Mouse (Mus musculus): ENCODE data around the gene Gm20219.

Gene Gm20219

DNA sequence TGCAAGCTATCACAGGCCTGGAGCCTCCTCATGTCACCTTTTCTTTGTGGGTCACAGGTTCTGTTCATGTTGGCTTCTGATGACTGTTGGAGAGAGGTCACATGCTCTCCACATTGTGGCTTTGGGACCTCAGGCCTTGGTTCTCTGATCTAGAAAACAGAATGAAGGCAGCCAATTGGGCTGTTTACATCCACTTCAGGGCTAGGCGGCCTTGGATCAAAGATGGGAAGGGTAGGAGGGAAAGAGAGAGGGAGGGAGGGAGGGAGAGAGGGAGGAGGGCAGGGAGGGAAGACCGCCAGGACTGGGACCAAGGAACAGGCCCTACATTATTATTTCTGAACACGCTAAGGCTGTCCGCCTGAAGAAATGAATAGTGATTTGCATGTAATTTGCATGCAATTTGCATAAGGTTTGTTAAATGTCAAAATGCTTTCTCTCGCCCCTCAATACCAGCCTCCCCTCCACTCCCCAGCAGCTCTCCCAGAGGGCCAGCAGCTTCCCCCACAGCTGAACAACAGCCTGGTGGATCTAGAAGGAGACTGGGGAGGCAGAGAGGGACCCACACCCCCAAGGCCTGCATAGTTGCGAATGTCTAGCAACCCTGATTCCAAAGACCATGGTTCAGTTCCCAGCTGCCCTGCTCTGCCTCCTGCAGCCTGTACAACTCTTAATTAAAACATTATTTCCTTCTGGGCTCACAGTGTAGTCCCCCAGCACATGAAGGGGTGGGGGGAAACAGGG lies 2.2 kb downstream of the Gm20219 start:
- 44% methylated on average over 6 of the region's 6 CpGs for WGBS

DNA sequence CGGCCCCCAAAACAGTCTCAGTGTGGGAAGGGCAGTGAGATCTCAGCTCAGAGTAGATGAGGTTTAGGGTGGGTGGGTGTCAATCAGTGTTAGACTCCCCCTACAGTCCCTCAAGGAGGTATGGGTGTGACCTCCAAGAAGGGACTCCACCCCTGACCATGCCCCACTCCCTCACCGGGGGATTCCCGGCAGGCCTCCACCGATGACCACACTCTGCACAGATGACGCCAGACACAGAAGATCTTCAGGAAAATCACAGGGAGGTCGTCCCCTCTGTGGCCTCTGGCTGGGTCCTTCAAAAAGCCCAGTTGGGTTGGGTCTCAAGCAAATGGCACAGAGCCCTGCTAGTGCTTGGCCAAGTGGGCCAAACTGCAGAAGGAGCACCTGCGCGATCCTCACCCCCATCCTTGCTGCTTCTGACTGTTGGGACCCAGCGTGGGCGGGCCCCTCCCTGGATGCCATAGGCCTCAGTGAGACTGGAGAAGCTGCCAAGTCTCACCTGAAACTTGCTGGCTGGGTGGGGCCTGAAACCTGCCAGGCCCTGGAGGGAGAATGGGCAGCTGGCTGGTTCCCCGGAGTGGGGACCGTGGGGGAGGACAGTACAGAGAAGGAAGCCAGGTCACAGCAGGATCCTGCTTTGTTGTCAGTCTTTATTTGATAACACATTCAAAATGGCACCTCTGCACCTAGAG lies 3.3 kb downstream of the Gm20219 start:
- WGBS = 73% methylated on average over 12 of the region's 12 CpGs

DNA sequence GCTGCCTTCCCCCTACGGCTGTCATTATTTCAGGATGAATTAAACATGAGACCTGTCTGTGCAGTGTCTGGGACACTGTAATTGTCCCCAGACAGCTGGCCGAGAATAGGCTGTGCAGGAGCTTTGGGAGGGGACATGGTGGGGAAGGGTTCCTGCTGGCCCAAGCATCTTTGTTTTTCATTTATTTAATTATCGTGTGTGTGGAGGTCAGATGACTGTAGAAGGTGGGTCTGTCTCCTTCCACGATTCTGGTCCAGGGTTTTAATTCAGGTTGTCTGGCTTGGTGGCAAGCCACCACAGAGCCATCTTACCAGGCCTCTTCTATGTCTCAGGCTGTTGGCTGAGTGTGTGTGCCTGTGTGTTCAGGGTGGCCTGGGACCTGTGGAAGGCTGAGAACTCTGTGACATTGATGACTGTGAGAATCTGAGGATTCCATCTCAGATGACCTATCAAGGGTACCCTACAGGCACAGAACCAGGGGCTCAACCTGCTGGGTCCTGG lies 5.5 kb downstream of the Gm20219 start:
- 61% methylated on average over 4 of the region's 4 CpGs for WGBS

DNA sequence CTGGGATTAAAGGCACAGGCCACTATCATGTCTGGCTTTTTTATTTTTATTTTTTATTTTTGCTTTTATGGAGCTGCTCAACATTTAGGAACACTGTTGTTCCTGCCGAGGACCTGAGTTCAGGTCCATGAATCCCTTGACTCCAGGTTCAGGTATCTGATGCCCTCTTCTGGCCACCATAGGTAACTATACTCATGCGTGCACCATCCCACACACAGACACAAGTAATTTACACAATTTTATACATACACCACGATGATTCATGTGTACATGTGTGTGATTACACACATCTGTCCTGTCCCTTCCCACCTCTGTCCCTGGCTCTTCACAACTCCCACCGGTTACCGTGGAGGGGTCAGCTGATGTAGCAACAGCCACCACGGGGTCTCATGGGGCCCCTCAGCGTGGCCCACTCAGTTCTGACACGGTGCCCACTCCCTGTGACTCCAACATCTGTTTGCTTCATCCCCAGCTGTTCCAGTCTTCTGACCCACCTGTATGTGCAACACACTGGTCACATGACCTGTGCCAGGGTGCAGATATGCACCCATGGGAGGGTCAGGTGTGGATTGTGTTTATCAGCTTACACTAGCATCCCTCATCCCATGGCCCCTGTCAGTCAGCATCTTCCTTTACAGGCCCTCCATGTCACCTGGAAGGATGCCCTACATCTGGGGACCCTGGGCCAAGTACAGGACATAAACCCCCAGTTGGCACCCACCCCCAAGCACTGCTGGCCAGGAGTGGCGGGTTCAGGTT lies 6.2 kb downstream of the Gm20219 start:
- 78% methylated on average over 9 of the region's 9 CpGs for WGBS

DNA sequence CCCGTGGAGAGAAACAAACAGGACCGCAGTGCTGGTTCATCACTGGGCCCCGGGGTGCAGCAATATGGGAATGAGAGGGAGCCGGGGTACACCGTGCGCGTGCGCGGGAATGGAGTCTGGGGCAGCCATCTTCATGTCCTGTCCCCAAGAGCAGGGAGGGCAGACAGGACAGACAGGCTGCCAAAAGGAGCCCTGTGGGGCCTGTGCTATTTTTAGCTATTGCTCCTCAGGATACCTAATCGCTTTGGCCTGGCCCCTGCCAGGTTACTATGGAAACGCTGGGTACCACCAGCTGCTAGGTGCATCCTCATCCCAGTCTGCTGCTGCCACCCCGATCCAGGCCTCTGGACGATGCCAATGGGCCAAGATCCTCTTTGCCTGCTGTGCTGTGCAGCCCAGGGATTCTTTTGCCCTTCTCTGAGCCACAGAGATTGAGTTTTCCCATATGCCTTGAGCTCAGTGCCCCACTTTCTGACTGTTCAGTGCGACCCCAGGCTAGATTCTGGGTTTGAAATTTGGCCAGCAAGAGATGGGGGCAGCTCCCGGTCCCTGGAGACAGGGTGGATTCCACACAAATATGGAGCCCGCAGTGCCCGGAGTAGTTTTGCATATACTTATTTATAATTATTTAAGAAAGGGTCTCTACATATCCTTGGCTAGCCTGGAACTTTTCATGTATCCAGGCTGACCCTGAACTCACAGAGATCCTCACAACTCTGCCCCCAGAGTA lies 6.9 kb downstream of the Gm20219 start:
- WGBS = 62% methylated on average over 17 of the region's 17 CpGs

DNA sequence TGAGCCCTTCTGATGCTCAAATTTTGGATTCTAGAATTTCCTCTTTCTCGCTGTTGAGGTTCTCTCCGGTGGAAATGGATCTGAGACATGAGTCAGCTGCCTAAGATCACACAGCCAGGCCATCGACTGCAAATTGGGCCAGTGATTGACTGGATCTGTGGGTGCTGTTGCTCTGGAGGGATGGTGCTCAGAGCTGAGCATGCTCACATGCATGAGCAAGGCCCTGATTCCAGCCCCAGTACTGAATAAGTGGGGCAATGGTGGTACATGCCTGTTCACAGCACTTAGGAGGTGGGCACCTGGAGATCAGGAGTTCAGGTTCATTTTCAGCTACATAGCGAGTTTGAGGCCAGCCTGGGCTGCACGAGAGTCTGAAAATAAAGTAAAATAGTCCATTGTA lies 7.6 kb downstream of the Gm20219 start:
- WGBS = 80% methylated on average over 5 of the region's 5 CpGs

DNA sequence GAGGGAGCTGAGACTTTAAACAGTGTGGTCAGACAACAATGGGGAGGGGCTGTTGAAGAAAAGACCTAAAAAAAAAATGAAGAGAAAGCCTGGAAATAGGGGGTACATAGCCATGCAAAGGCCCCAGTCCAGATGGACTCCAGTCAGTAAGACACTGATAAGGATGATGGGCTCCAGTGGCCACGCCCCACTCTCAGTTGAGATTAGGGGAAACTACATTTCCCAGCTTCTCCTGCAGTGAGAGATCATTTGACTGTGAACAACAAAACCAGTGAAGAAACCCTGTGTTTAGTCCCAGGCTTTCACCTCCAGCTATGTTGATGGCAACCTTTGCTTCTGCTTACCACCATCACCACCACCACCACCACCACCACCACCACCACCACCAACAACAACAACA lies 8.2 kb downstream of the Gm20219 start:
- WGBS = 94% methylated on average over 1 of the region's 1 CpGs

DNA sequence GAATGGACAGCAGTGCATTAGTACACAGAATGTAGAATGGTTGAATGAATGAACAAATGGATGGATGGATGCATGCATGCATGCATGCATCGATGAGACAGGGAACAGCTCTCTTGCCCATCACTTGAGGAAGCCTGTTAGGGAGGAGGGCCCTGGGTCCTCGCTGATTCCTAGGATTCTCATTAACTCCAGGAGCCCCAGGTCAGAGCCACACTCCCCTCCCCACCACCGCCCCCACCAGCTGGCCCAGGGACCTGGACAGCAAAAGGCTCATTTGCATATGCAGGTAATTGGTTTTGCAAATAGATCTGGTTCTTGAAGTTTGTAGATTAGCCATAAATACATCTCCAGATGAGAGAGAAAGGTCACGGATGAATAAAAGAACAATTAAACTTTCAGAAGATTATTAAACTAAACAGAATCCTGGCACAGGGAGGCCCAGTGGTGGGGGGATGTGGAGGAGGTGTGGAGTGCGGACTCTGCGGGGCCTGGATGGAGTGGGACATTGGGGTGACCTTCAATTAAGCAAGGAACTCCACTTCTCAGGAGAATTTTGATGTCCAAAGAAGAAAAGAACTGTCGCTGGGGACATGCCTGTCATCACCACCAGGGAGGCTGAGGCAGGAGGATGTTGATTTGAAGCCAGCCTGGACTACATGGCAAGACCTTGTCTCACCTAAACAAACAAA lies 9.3 kb downstream of the Gm20219 start:
- WGBS = 95% methylated on average over 7 of the region's 7 CpGs

DNA sequence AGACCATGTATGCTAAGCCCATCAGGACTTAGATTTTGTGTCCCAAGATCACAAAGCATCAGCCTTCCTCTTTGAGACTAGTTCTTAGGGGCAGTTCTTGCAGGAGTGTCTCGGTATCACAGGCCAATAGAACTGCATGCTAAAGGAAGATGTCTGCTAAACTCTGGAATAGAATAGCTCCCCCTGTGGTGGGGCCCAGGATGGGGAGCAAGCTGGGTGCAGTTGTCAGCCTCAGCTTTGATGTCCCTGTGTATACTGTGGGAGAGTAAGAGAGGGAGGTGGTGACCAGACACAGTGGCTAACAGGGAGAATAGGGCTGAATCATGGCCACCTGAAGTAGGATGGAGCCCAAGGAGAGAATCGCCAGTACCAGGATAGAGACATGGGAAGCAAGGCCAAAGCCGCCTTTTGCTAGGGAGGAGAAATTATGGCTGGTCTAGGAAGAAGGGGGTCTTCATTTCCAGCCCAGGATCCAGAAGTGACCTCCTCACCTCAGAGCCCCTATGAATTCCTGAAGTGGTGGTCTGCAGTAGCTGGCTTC lies 10.4 kb downstream of the Gm20219 start:
- WGBS = 94% methylated on average over 3 of the region's 3 CpGs

DNA sequence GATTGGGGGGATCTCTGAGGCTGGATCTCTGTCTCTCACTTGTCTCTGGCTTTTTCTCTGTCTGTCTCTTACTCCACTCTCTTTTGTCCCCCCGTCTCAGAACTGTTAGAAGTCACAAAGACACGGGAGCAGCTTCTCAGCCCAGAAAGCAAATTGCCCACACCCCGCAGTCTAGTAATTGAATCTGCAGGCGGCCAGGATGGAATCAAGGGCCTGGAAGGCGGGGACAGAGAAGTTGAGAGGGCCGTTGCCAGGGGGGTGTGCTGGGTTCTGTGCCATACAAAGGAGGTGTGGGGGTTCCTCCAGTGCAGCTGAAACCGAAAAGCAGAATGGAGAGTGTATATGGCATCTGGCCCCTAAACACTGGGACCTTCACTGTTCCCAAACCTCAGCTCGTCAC lies 11.5 kb downstream of the Gm20219 start:
- WGBS = 46% methylated on average over 8 of the region's 8 CpGs

DNA sequence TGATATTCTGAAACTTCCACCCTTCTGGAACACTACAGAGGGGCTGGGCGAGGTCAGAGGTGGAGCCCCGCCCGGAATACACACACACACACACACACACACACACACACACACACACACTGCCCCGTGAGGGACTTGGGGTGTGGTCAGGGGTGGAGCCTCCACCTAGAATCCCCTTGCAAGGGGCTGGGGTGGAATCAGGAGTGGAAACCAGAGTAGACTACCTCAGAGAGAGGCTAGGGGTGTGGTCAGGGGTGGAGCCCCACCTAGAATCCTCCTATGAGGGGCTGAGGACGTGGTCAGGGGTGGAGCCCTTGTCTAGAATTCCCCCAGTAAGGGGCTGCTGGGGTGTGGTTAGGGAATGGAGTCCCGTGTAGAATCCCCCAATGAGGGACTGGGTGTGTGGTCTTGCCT lies 13.6 kb downstream of the Gm20219 start:
- 68% methylated on average over 6 of the region's 6 CpGs for WGBS

DNA sequence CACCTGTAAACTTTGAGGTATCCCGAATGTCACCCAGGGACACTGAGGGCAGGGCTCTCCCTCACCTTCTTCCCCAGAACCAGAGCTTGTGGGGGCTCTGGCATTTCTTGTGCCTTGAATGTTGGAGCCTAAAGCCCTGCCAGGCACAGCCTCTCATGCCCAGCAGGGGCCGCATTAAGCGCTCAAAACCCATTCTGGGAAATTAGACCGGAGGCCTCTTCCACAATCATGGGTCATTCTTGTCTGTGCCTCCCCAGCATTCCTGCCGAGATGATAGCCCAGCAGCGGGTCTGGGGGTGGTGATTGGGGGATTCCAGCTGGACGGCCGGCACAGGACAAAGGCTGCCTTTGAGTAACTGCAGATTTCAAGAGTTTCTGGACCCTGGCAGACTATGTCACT lies 16.3 kb downstream of the Gm20219 start:
- WGBS = 45% methylated on average over 8 of the region's 8 CpGs

DNA sequence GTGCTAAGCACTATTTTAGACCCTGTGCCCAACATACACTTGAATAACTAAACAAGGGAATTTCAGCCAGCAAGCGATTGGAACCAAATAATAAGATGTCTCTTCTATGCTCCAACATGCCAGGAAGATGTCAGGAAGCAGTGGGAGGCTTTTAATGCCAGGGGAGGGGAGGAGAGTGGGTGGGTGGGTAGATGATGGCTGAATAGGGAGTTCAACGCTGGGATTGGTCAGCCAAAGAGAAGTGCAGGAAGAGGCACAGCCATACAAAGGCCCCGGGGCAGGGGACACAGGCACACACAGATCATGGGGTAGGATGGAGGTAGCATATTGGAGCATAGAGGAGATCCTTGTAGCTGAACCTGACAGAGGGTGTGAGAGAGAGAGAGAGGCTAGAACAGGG lies 17.3 kb downstream of the Gm20219 start:
- 53% methylated on average over 3 of the region's 3 CpGs for WGBS

DNA sequence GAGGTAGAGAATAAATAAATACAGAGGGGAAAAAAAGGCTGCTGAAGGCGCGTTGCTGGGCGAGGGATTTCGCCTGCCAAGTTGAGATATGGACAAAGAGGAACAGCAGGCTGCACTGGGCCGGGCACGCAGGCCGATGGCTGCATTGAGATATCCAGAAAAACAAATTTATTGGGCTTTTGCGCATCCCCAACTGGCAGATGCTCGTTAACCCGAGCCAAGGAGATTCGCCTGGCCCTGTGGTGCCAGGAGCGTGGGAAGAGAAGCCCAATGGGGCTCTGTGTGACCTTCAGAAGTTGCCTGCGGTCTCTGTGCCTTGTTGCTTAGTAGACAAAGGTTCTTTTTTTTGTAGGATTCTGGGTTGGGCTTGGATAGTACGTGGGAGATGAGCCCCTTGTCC lies 18.0 kb downstream of the Gm20219 start:
- 43% methylated on average over 14 of the region's 14 CpGs for WGBS

DNA sequence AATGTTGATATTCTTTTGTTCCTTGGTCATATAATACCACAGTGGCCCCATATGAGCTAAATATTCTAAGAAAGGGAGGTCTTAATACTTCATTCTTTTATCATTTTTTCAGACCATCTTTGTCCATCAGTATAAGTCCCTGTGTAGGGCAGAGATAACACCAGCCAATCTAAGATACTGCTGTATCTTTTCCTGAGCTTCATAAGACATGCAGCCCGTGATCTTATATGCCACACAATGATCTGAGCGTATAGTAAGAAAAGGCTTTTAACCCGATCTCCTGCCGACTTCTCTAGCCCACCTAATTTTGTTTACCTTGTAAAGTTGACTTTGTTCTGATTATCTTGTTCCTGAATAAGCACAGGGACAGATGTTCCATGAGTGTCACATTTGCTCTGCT lies 29.2 kb downstream of the Gm20219 start:
- 87% methylated on average over 4 of the region's 4 CpGs for WGBS

DNA sequence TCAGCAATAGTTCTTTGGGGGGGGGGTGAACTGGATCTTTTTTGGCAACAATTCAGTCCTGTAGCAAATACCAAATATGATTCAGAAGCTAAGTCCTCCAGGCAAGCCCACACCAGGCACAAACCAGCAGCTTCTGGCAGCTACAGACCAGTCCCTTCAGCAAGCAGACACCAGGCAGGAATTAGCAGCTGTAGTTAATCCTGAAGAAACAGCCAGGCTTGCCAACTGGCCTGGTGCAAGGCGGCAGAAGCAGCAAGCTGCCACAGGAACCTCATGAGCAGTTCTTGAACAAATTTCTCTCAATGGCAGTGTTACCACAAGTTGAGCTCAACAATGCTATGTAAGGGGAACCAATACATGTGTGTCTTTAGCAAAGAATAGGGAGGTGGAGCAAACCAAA lies 31.4 kb downstream of the Gm20219 start:
- WGBS = 47% methylated on average over 1 of the region's 1 CpGs

DNA sequence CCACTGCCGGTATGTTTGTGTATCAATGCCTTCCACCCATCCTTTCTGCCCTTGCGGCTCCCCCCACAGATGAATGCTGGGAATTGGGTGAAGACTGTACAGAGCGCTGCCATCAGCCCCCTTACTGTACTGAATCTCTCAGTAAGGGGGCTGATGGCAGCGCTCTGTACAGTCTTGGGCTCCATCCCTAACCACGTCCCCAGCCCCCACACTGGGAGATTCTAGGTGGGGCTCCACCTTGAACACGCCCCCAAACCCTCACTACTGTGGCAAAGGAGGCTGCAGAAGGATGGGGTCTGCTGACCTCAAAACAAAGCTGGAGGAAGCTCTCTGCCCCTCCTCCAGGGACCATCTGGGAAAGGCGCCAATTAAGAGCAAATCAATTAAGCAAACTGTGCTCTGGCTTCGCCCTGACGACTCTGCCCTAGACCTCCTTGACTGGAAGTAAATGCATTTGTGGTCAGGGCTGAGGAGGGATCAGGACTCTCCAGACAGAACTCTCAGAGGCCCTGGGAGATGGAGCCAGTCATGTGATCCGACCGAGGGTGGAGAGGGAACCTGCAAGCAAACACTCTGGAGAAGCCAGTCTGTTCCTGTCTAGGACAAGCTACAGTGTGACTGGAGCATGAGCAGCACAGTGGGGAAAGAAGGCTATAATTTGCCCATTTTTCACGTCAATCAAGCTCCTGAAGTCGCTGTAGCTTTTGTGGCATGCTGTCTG lies 38.3 kb downstream of the Gm20219 start:
- 16% methylated on average over 13 of the region's 13 CpGs for WGBS

DNA sequence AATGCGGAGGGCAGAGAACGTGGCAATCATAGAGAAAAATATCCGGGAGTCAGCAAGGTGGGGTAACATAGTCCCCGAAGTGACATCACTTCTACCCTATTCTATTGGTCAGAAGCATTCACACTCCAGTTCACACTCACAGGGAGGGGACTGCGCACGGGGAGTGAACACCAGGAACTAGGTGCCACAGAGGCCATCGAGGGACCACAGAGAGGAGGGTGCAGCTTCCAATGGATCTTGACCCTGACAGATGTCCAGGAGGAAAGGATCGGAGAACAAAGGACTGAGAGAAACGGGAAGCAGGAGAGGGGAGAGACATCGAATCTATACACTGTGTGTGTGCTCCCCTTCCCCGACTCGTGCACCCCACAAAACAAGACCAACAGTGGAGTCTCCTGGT lies 39.3 kb downstream of the Gm20219 start:
- 60% methylated on average over 12 of the region's 12 CpGs for WGBS

DNA sequence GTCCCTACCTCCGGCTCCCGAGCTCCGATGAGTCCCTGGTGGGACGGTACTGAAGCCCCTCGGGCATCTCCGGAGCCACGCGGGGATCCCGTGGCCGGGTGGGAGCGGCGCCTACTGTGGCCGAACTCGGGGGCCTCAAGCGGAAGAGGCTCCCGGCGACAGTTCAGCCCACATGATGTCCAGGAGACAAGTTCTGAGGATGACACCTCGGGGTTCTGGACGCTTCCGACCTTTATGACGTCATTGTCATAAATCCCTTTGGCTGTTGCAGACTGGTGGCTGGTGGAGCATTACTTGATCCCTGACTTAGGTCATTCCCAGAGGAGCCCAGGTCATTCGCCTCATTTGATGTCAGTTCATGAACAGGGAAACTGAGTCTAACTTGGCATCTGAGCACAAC lies 41.9 kb downstream of the Gm20219 start, which contains the start of gene Znrf4:
Znrf4 (minus strand) TSS at position 122 of the 400 bp plus-strand sequence.
- WGBS = 74% methylated on average over 22 of the region's 22 CpGs

DNA sequence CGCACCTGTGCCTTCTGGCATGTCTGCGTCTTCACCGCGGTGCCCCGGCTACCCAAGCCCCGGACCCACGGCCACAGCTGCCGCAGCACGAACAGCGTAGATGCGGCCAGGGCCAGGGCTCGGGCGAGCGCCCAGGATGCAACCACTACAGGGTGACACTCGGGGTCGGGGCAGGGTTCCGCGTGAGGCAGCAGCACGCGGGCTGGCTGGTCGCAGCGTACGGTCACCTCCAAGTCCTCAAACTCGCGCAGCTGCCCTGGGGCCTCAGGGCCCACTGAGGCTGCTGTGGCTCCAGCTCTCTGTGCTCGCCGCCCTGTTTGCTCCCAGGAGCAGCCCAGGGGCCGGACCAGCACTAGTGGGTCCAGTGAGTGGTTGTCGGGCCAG lies 42.5 kb downstream of the Gm20219 start:
- 30% methylated on average over 29 of the region's 29 CpGs for WGBS
